Comparison of ENCODE assay signal across 8 mouse cellular contexts in genomic region chr11:107124327-107124731, GRCm38 (mm10). TPM values are rescaled to one million over a fixed set of nuclear protein-coding genes. Genes with fewer than 3 reads are reported as not detected.
DNase-seq lines count a peak whose midpoint lies in the region; ATAC-seq and TF ChIP-seq lines count a peak whose summit lies in the region.

No protein-coding gene starts in this region.

- DNase-seq in left cerebral cortex, adult 2 months (ENCODE audit: extremely low spot score in 1 of 2, low spot score in 2 of 2): peak; percentile 28 to 41
- no peak for DNase-seq in left cerebral cortex, adult 11 months (ENCODE audit: low spot score)
- DNase-seq in Patski (ENCODE audit: low read depth, low spot score): peak; percentile 89
- peak; percentile 36 to 43 for DNase-seq in heart, postnatal 14 days
- DNase-seq in kidney, postnatal 36 days: peak; percentile 81 to 90

- no peaks in the 10 kb centered on the region for H3K9me3 ChIP-seq in embryonic facial prominence, embryonic 12.5 days
- H3K9me3 ChIP-seq in stomach, embryonic 14.5 days (ENCODE audit: control insufficient read depth, low read depth, low read length): no peaks in the 10 kb centered on the region

- H3K4me1 ChIP-seq in embryonic facial prominence, embryonic 12.5 days: peaks cover 16% of the 10 kb centered on the region
- H3K4me1 ChIP-seq in stomach, embryonic 14.5 days (ENCODE audit: control insufficient read depth, insufficient read depth, low read length): peaks cover 10% of the 10 kb centered on the region; the same call in 1 of the 2 replicates

- WGBS in embryonic facial prominence, embryonic 12.5 days: 26% methylated on average over 7 of the region's 7 CpGs
- 25% methylated on average over 7 of the region's 7 CpGs for WGBS in stomach, embryonic 14.5 days

- ATAC-seq in Patski: peak; percentile 99
- no peak for ATAC-seq in embryonic facial prominence, embryonic 12.5 days (ENCODE audit: insufficient number of reproducible peaks, insufficient read depth, low FRiP score, low TSS enrichment)
- peak; percentile 99 for ATAC-seq in megakaryocyte progenitor cell, adult 5-6 weeks (replicated peaks; ENCODE audit: poor library complexity)
- peak; percentile 53; the same call in 1 of the 2 replicates for ATAC-seq in stomach, embryonic 14.5 days (ENCODE audit: insufficient number of reproducible peaks, insufficient read depth, low FRiP score, low read depth)

- POLR2A ChIA-PET in Patski (lab: Charles Lee): no interaction called here

- no peaks in the 10 kb centered on the region for H3K27me3 ChIP-seq in Patski
- H3K27me3 ChIP-seq in embryonic facial prominence, embryonic 12.5 days: no peaks in the 10 kb centered on the region
- no peaks in the 10 kb centered on the region for H3K27me3 ChIP-seq in stomach, embryonic 14.5 days (ENCODE audit: control insufficient read depth, insufficient read depth, low read length)

- H3K4me3 ChIP-seq in left cerebral cortex, adult 2 months: no peak overlapping the region
- no peak overlapping the region for H3K4me3 ChIP-seq in embryonic facial prominence, embryonic 12.5 days
- no peak overlapping the region for H3K4me3 ChIP-seq in stomach, embryonic 14.5 days (ENCODE audit: low read depth, low read length)

- 0 out of 2 replicates have a peak overlapping the region, but pooled peaks have one; percentile 9 for H3K4me2 ChIP-seq in embryonic facial prominence, embryonic 12.5 days (replicated peaks)
- H3K4me2 ChIP-seq in stomach, embryonic 14.5 days (replicated peaks; ENCODE audit: low read depth, low read length): 0 out of 2 replicates have a peak overlapping the region, but pooled peaks have one; percentile 2

- CTCF ChIA-PET in Patski (lab: Charles Lee): interaction anchor here (1.0 to 3.1 kb wide), 7 partner anchors 9 to 35 kb away, joined by 3 to 11 read pairs (median 4); no protein-coding TSS in a partner anchor

- intact Hi-C loops in left cerebral cortex, adult 2 months (cut with DNase I): no loop called here
- intact Hi-C loops in heart, postnatal 14 days (cut with DNase I): no loop called here

- no peak for TF ChIP-seq CTCF in left cerebral cortex, adult 2 months (IDR thresholded peaks at IDR 0.05)
- no peak for TF ChIP-seq CTCF in Patski (IDR thresholded peaks at IDR 0.05)

- no peak overlapping the region for H3K27ac ChIP-seq in left cerebral cortex, adult 2 months
- 0 out of 2 replicates have a peak overlapping the region, but pooled peaks have one; percentile 17 for H3K27ac ChIP-seq in embryonic facial prominence, embryonic 12.5 days
- H3K27ac ChIP-seq in stomach, embryonic 14.5 days (ENCODE audit: low read length): no peak overlapping the region

- no peak overlapping the region for H3K9ac ChIP-seq in embryonic facial prominence, embryonic 12.5 days
- no peak overlapping the region for H3K9ac ChIP-seq in stomach, embryonic 14.5 days (replicated peaks; ENCODE audit: low read depth, low read length)

- in situ Hi-C loops in Patski (cut with MboI; ENCODE audit: low pct_unique_long_range_greater_than_20kb): no loop called here

- peaks cover 4% of the 10 kb centered on the region; the same call in 1 of the 2 replicates for H3K36me3 ChIP-seq in embryonic facial prominence, embryonic 12.5 days
- no peaks in the 10 kb centered on the region for H3K36me3 ChIP-seq in stomach, embryonic 14.5 days (ENCODE audit: control insufficient read depth, insufficient read depth, low read length)

RNA-seq across cellular contexts. Expression of gene Bptf, which starts 7.6 kb away (rescaled TPM):
- total RNA-seq in left cerebral cortex, adult 2 months (2021): 10 to 100 TPM; 67.3 to 68.2 TPM
- 47.4 TPM for polyA plus RNA-seq in Patski (2021)
- 39.4 and 41.4 TPM in 2 replicates for polyA plus RNA-seq in embryonic facial prominence, embryonic 12.5 days (2016; fragmentation: Nextera tagmentation; extraction: Ambion mirVana)
- 10 to 100 TPM; 34.8 to 38.6 TPM for total RNA-seq in heart, postnatal 14 days (2021)
- 58.9 and 63.3 TPM in 2 replicates for total RNA-seq in megakaryocyte progenitor cell, adult 5-6 weeks (2015)
- 36.5 and 43.6 TPM in 2 replicates for total RNA-seq in megakaryocyte progenitor cell, adult 5-6 weeks (2017)
- 43.9 and 57.0 TPM in 2 replicates for polyA plus RNA-seq in stomach, embryonic 14.5 days (2014; fragmentation: Nextera tagmentation; extraction: Ambion mirVana)
